Mouse (Mus musculus) testis, adult 2 months (tissue): ENCODE measurements around the gene Sh3pxd2a.

ENCODE experiments used
- CTCF ChIP-seq: fragments of 200-500 bp; IDR thresholded peaks from 2 replicates; pipeline ENCODE4 v1.5.1; 2012; ENCODE audit warnings: low read depth, mild to moderate bottlenecking, inconsistent platforms, low read length, moderate library complexity; ENCODE audit not compliant: control insufficient read depth, insufficient read depth, insufficient replicate concordance
- POLR2A ChIP-seq: fragments of 200-500 bp; IDR thresholded peaks from 2 replicates; pipeline ENCODE4 v1.6.1; 2012; ENCODE audit warnings: low read depth, mild to moderate bottlenecking, inconsistent platforms, low read length, moderate library complexity; ENCODE audit not compliant: control insufficient read depth

GRCm38 (mm10) chr19:47222841-47223557 is 241.2 kb downstream of the Sh3pxd2a start:
- TF ChIP-seq CTCF (no peak), POLR2A (no peak)
